Mouse (Mus musculus): ENCODE data around the gene Tom1l1.
A peak's percentile ranks its signal among the peaks of the same experiment; 100 is the strongest.

GRCm38 (mm10) chr11:90697480-90698240 is 9.5 kb upstream of the Tom1l1 start:
- TF ChIP-seq CTCF (IDR thresholded peaks at IDR 0.05; ENCODE audit: low read depth, low read length): peak; percentile 73
- TF ChIP-seq POLR2A (IDR thresholded peaks at IDR 0.05; ENCODE audit: extremely low read depth, insufficient read depth, low read length): no peak

All from liver, adult 2 months (tissue).